In the genomic region with DNA sequence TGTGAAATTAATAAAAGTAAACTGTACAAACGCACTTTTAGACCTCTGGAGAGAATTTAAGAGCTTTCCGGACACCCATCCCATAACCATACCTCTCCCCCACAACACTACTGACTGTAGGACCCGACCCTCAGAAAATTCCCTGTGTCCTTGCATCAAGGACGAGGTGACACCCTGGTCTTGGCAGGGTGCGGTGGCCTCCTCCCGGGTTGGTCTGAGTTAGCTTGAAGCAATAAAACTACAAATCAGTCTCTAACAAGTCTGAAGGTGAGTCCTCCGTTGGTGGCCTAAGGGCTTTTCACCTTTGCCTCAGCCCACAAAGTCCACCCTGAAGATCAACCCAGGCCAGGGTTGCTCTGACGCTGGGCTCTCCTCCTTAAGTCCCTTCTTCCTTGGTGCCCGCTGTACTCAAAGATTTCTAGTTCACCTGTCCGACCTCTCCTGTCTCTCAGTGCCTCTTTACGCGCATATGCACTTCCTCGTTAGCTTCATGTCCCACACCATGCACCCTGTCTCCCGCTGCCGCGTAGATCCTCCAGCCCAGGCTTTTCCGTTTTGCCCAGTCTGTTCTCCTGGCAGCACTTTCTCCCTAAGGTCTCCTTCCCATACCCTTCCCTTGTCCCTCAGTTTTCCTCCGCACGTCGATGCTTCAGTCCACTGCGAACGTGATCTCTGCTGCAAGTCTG, we compare ENCODE assay signal across 8 mouse cellular contexts. TPM values are rescaled to one million over a fixed set of nuclear protein-coding genes. Genes with fewer than 3 reads are reported as not detected.
DNase-seq lines count a peak whose midpoint lies in the region; ATAC-seq and TF ChIP-seq lines count a peak whose summit lies in the region.

No protein-coding gene starts in this region.

- no peak overlapping the region for H3K27ac ChIP-seq in spleen, adult 2 months (ENCODE audit: insufficient read depth, low read length)
- H3K27ac ChIP-seq in kidney, adult 2 months (ENCODE audit: insufficient read depth, low read depth, low read length) = peak overlapping the region; percentile 30

- no peak for DNase-seq in spleen, adult 2 months (ENCODE audit: low read depth in 1 of 2, low spot score in 2 of 2)
- no peak for DNase-seq in spleen, adult 12 weeks (ENCODE audit: low spot score)
- DNase-seq in kidney, adult 2 months = peak; percentile 69
- no peak for DNase-seq in layer of hippocampus, postnatal 10 days (ENCODE audit: low spot score in 2 of 2)
- DNase-seq in right cerebral cortex, postnatal 10 days (ENCODE audit: low spot score in 2 of 2) = no peak

- no peak for TF ChIP-seq POLR2A in spleen, adult 2 months (IDR thresholded peaks at IDR 0.05; ENCODE audit: low read depth, low read length)
- TF ChIP-seq POLR2A in kidney, adult 2 months (IDR thresholded peaks at IDR 0.05; ENCODE audit: low read depth, low read length) = no peak

- H3K4me1 ChIP-seq in spleen, adult 2 months (ENCODE audit: control insufficient read depth, insufficient read depth, insufficient read length) = peaks cover 15% of the 10 kb centered on the region; the same call in 1 of the 2 replicates
- peaks cover 4% of the 10 kb centered on the region; the same call in 1 of the 2 replicates for H3K4me1 ChIP-seq in kidney, adult 2 months (ENCODE audit: control insufficient read depth, insufficient read depth, low read length)

- 19% methylated on average over 22 of the region's 22 CpGs for WGBS in spleen, adult 2 months
- WGBS in kidney, adult 2 months = 11% methylated on average over 22 of the region's 22 CpGs

- H3K4me3 ChIP-seq in spleen, adult 2 months (ENCODE audit: extremely low read depth, insufficient read depth, insufficient read length) = peak overlapping the region; percentile 96
- peak overlapping the region; percentile 79 for H3K4me3 ChIP-seq in kidney, adult 2 months (ENCODE audit: insufficient read depth, low read depth, low read length)

- H3K27me3 ChIP-seq in spleen, adult 2 months (ENCODE audit: control insufficient read depth, insufficient read depth, low read length) = peaks cover 2% of the 10 kb centered on the region; the same call in 1 of the 2 replicates
- H3K27me3 ChIP-seq in kidney, adult 2 months (replicated peaks; ENCODE audit: control insufficient read depth, insufficient read depth, low read length) = no peaks in the 10 kb centered on the region

- H3K36me3 ChIP-seq in spleen, adult 2 months (ENCODE audit: control insufficient read depth, insufficient read depth, low read length) = no peaks in the 10 kb centered on the region
- no peaks in the 10 kb centered on the region for H3K36me3 ChIP-seq in kidney, adult 2 months (ENCODE audit: control insufficient read depth, insufficient read depth, low read length)

- ATAC-seq in erythroid progenitor cell, adult 5-6 weeks (replicated peaks; ENCODE audit: low FRiP score, poor library complexity, severe bottlenecking) = 0 out of 2 replicates have a peak, but pooled peaks have one; percentile 22
- ATAC-seq in megakaryocyte progenitor cell, adult 5-6 weeks (replicated peaks; ENCODE audit: poor library complexity) = 0 out of 2 replicates have a peak, but pooled peaks have one; percentile 18
- no peak for ATAC-seq in cerebellum, adult (ENCODE audit: insufficient number of reproducible peaks, low FRiP score, low TSS enrichment)

- TF ChIP-seq CTCF in spleen, adult 2 months (IDR thresholded peaks at IDR 0.05; ENCODE audit: extremely low read depth, insufficient read depth, insufficient read length, insufficient replicate concordance) = no peak
- no peak for TF ChIP-seq CTCF in kidney, adult 2 months (conservative IDR thresholded peaks at IDR 0.05; ENCODE audit: insufficient read depth, insufficient read length, low read depth, low read length)

RNA-seq across cellular contexts. Expression of a gene that starts 1.0 kb away (rescaled TPM):
- polyA plus RNA-seq in spleen, adult 2 months (2012; rRNA removed) = 16.5 and 24.1 TPM in 2 replicates
- total RNA-seq in erythroid progenitor cell, adult 5-6 weeks (2015; ENCODE audit: low replicate concordance) = 1.8 and 11.7 TPM in 2 replicates
- total RNA-seq in erythroid progenitor cell, adult 5-6 weeks (2017; ENCODE audit: low replicate concordance) = 1.3 and 5.9 TPM in 2 replicates
- polyA plus RNA-seq in kidney, adult 2 months (2012; rRNA removed) = 37.9 TPM in 2 replicates
- total RNA-seq in megakaryocyte progenitor cell, adult 5-6 weeks (2015) = 19.0 and 22.6 TPM in 2 replicates
- total RNA-seq in megakaryocyte progenitor cell, adult 5-6 weeks (2017) = 16.5 and 17.0 TPM in 2 replicates
- 10 to 100 TPM; 44.4 to 47.5 TPM for total RNA-seq in layer of hippocampus, postnatal 10 days (2021)

RNA-seq across cellular contexts. Expression of a gene that starts 32.2 kb away (rescaled TPM):
- not detected in 2 replicates for polyA plus RNA-seq in spleen, adult 2 months (2012; rRNA removed)
- not detected in 2 replicates for total RNA-seq in erythroid progenitor cell, adult 5-6 weeks (2015; ENCODE audit: low replicate concordance)
- total RNA-seq in erythroid progenitor cell, adult 5-6 weeks (2017; ENCODE audit: low replicate concordance) = not detected in 2 replicates
- polyA plus RNA-seq in kidney, adult 2 months (2012; rRNA removed) = 0.27 and 1.4 TPM in 2 replicates
- total RNA-seq in megakaryocyte progenitor cell, adult 5-6 weeks (2015) = not detected in 2 replicates
- not detected in 2 replicates for total RNA-seq in megakaryocyte progenitor cell, adult 5-6 weeks (2017)
- not detected for total RNA-seq in layer of hippocampus, postnatal 10 days (2021)
